In the genomic region with DNA sequence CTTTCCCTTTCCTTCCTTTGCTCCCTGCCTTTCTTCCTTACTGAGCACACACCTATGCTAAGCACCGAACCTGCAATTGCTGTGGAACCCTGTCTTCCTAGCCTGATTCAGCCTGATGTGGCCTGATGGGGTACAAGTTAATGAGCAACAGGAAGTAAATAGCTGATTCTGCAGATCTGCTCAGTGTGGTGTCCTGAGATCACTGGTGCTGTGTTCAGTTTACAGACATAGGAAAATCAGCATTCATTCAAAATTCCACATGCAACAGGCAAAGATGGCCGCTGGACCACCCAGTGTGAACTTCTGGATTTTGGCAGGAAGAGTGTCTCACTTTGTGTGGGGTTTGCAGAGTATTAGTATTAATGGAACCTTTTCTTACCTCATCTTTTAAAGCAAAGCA, we compare ENCODE assay signal across 18 mouse cellular contexts. TPM values are rescaled to one million over a fixed set of nuclear protein-coding genes. Genes with fewer than 3 reads are reported as not detected.
"Had no signal": no experiment of that assay in that cellular context is flagged by ENCODE, and none has a peak within 500 bp of the region (broad histone marks: within the 10 kb centered on the region; RNA-seq: fewer than 3 reads in every experiment).

No protein-coding gene starts in this region.

- H3K9me3 ChIP-seq: lung, embryonic 15.5 days; midbrain, embryonic 12.5 days; neural tube, embryonic 13.5 days; neural tube, embryonic 15.5 days had no signal

- H3K4me1 ChIP-seq: lung, embryonic 15.5 days; midbrain, embryonic 12.5 days; neural tube, embryonic 13.5 days; neural tube, embryonic 15.5 days had no signal

- H3K27ac ChIP-seq: lung, embryonic 15.5 days; midbrain, embryonic 12.5 days; neural tube, embryonic 13.5 days; neural tube, embryonic 15.5 days had no signal

- DNase-seq: lung, adult 18-20 months; midbrain, embryonic 14.5 days; retina, postnatal 1 day; right cerebral cortex, adult 18-20 months; right cerebral cortex, postnatal 25 days; right cerebral cortex, postnatal 4 days; spleen, adult 18-20 months; thymus, adult 18-20 months; thymus, postnatal 14 days; thymus, postnatal 36 days had no signal

- ATAC-seq: lung, postnatal 0 days; midbrain, embryonic 16.5 days had no signal

- H3K9ac ChIP-seq: lung, embryonic 15.5 days; midbrain, embryonic 12.5 days; neural tube, embryonic 13.5 days; neural tube, embryonic 15.5 days had no signal

- H3K4me2 ChIP-seq: lung, embryonic 15.5 days; midbrain, embryonic 12.5 days; neural tube, embryonic 13.5 days; neural tube, embryonic 15.5 days had no signal

- H3K36me3 ChIP-seq: lung, embryonic 15.5 days; midbrain, embryonic 12.5 days; neural tube, embryonic 13.5 days; neural tube, embryonic 15.5 days had no signal

- H3K27me3 ChIP-seq: lung, embryonic 15.5 days; midbrain, embryonic 12.5 days; neural tube, embryonic 13.5 days; neural tube, embryonic 15.5 days had no signal

- H3K4me3 ChIP-seq: lung, embryonic 15.5 days; midbrain, embryonic 12.5 days; myocyte; neural tube, embryonic 13.5 days; neural tube, embryonic 15.5 days had no signal

RNA-seq across cellular contexts. Expression of gene Rd3, which starts 57.8 kb away (rescaled TPM):
- total RNA-seq: megakaryocyte-erythroid progenitor cell, adult 5-6 weeks had no signal
- polyA plus RNA-seq: myocyte had no signal
